Mouse (Mus musculus): ENCODE data around the gene Kcnj5.

DNA sequence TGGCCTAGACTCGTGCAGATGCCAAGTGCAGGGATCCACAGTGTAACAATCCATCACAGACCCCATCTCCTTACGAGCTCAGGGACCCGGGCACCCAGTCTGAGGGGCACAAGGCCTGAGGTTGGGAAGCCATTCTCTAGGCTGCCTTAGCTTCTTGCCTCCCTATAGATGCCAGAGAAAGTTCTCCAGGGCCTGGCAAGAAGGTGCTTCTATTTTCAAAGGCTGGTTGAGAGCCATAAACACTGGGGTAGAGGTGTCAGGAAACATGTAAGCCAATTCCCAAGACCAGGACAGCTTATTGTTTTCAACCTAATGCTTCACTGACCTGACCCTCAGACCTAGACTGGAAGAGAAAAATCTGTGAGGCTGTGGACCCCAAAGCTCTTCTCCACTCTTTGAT is 28.2 kb downstream of the Kcnj5 start:
- TF ChIP-seq GATA2 (IDR thresholded peaks at IDR 0.05; ENCODE audit: borderline replicate concordance, low read depth, low read length) (no peak), CTCF (IDR thresholded peaks at IDR 0.05; ENCODE audit: low read depth, low read length) (no peak), GATA1 (IDR thresholded peaks at IDR 0.05; ENCODE audit: borderline replicate concordance, low read length) (no peak), TAL1 (conservative IDR thresholded peaks at IDR 0.05; ENCODE audit: low read depth, low read length) (no peak), POLR2AphosphoS5 (IDR thresholded peaks at IDR 0.05; ENCODE audit: insufficient replicate concordance, low read depth, low read length) (no peak)
